Mouse (Mus musculus): ENCODE results near the gene Ooep.
"Not testable (repeated sequence)": the region's sequence is repeated elsewhere in the genome, so short reads cannot be mapped to it uniquely, and the experiment has no call there.

Gene Ooep

GRCm38 (mm10) chr9:78378113-78378785 lies at the start of gene Ooep:
Ooep (minus strand) TSS chr9:78378725.
- DNase-seq (ENCODE audit: low spot score): peak; percentile 64

DNA sequence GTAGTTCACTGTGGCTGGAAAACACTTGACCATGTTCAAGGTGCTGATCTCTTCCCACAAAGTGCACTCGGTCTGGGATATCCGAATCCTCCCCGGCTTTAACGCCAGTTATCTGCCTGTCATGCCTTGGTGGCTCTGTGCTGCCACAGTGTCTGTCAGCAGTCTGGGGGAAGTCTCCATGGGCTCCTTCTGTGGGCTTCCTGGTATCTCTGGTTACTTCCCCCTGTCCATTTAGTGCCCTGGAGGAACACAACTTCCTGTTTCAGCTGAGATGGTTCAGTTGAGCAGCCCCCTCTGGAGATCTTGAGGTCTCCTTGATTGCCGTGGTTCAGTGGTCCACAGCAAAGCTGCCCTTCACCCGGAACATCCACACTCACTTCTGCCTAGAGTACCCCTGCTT lies 49.7 kb upstream of the Ooep start:
- no peak for DNase-seq (ENCODE audit: low spot score)

GRCm38 (mm10) chr9:78427362-78427781 lies 48.8 kb upstream of the Ooep start:
- no peak for DNase-seq (ENCODE audit: low spot score)

GRCm38 (mm10) chr9:78401596-78401995 lies 23.1 kb upstream of the Ooep start:
- DNase-seq (ENCODE audit: low spot score): no peak

GRCm38 (mm10) chr9:78400570-78400969 lies 22.0 kb upstream of the Ooep start:
- DNase-seq (ENCODE audit: low spot score): no peak

DNA sequence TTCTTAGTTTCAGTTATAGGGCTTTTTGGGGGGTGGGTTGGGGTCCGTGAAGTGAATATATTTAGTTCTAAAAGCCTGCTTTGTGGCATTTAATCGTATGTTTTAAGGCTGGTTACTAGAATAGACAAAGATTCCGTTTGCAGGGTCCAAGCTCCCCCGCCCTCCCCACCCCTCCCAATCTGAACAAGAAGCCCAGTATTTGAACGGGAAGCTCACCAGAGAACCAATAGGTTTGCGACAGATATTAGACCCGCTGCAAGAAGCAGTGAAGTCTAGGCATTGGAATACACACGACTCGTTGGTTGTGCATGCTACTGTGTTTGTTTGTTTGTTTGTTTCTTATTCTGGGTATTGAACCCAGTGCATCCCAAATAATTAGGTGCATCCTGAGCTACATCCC lies 18.0 kb upstream of the Ooep start:
- DNase-seq (ENCODE audit: low spot score): no peak

GRCm38 (mm10) chr9:78395630-78396351 lies 17.3 kb upstream of the Ooep start, which contains the start of gene Ddx43:
Ddx43 (plus strand) TSS chr9:78395777.
- DNase-seq (ENCODE audit: low spot score): no peak

DNA sequence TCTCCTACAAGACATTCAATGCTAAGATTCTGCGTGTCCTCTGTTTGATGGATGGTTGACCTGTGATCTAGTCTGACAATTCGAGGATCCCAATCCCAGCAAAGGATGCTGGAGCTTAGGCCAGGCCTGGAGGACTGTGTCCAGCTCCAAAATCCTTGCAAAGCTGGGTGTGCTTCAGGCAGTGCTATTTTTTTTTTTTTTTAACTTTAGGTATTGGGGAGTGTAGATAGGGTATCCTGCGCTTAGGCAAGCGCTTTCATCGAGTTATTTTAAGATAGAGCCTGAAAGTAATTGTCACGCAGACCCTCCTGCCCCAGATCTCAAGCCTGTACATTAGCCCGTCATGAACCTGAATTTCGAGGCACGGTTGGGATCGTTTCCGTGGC lies 16.7 kb upstream of the Ooep start:
- DNase-seq (ENCODE audit: low spot score): no peak

DNA sequence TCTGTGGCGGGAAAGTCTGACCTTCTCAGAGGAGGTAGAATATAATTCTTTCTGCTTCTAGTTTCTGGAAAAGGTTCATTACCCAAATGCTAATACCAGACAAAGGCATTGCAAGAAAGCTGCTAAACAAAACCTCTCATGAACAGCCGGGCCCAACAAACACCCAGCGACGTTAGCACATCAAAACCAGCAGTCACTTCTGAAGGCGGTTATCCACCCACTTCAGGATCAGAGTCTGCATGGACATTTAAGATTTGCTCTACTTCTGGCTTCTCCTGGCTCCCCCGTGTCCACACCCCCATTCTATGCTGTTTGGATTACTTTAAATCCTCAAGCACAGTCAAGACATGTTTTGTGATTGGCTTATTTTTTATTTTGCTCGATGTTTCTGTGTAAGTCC lies 16.1 kb upstream of the Ooep start:
- DNase-seq (ENCODE audit: low spot score): peak; percentile 10

DNA sequence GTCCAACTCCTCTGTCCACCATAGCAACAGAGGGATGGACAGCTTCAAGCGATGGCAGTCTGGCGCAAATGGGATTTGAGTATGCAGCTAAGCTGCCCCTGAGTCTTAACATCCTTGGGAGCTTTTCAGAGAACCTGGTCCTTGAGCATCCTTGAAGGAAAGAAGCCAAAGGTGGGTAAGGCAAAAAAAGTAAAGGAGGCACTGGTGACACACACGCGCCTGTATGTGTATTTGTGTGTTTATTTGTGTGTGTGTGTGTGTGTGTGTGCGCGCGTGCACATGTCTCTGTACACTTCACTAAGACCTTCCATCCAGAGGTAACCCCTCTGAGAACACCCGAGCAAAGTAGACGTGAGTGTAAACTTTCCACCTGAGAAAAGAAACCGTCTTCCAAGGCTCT lies 15.2 kb upstream of the Ooep start:
- DNase-seq (ENCODE audit: low spot score): no peak

DNA sequence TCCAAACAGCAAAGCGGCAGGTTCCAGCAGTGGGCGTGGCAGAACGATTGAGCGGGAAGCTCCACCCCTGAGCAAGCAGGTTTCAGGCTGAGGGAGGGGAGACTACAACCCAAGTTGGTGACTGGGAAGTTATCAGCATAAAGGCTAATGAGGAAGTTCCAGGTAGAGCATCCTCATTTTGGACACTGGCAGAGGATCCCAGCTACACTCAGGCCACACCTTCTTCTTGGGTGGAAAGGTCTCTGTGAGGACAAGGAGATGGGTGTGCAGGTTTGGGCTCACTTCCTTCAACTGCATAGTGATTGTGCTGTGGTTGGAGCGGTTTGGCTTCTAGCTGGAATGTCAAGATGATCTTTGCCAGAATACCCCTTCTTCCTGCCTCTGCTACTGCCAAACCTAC lies 11.5 kb upstream of the Ooep start:
- DNase-seq (ENCODE audit: low spot score): no peak

DNA sequence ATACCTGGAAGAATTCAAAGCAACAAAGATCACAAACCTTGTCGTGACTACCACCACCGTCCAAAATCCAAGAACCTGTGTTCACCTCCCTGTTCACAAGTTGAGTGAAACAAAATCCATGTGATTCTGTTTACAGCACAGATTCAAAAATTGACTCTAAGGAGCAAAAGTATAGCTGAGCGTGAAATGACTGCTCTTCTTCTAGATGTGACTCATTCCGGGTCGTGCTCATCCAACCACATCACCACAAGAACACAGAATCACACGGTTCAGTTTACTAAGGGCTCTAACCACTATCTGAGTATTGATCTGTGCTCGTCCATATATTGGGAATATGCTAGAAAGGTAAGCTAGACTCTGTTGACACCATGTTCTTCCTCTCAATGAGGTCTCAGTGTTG lies 8.4 kb upstream of the Ooep start:
- DNase-seq (ENCODE audit: low spot score): no peak

GRCm38 (mm10) chr9:78385893-78386292 lies 7.4 kb upstream of the Ooep start:
- peak; percentile 9 for DNase-seq (ENCODE audit: low spot score)

GRCm38 (mm10) chr9:78377546-78377945 lies 979 bp downstream of the Ooep start:
- DNase-seq (ENCODE audit: low spot score): no peak

DNA sequence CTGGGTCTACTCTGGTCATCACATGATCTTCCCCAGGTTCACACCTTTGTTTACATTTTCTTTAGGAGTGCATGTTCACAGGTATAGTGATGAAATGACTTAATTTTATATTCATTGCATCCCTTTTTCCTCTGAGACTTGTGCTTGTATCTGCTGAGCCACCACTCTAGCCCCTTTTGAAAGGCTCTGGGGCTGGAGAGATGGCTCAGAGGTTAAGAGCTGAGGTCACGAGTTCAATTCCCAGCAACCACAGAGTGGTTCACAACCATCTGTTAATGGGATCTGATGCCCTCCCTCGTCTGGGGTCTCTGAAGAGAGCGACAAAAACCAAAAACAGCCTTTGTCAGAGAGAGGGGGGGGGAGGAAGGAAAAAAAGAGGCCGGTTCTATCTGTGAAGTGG lies 3.0 kb downstream of the Ooep start:
- no peak for DNase-seq (ENCODE audit: low spot score)

GRCm38 (mm10) chr9:78374885-78375389 lies 3.6 kb downstream of the Ooep start:
- DNase-seq (ENCODE audit: low spot score): no peak

DNA sequence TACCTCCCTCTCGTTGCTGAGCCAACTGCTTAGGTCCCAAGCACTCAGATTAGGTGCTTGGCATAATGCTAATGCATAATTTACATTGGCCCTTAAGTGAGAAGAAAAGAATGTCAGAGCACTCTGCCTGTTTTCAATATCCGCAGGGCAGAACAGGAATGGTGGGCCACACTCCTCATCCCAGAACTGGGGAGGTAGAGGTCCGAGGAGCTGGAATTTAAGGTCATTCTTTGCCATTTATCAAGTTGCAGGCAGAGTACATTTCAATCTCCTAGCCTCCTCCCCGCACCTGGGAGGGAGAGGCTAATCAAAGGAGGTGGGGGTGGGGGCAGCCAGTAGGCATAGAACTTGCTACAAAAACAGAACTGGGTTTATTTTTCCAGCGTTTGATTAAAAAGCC lies 4.1 kb downstream of the Ooep start:
- no peak for DNase-seq (ENCODE audit: low spot score)

DNA sequence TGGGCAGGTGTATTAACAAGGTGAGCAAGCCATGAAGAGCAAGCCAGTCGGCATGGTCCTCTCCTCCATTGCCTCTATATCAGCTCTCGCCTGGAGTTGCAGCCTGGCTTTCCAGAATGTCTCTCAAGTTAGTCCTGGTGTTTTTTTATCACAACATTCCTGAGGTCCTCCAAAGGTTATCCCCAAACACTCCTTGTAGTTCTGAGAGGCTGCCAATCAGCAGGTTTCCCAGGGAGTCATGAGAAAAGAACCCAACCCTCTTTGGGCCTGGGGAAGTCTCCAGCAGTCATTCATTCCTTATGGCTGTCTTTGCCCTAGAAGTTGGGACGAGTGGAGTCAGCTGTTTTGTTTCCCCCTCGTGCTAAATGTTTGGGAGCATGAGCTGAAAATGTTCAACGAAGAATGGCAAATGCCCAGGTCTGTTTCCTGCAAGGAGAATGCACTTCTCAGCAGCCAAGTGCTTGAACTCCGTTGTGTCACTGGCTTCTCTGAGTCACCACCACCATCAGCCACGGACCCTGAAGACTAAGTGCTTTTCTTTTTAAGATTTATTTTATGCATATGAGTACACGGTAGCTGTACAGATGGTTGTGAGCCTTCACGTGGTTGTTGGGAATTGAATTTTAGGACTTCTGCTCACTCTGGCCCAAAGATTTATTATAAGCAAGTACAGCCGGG lies 5.6 kb downstream of the Ooep start:
- no peak for DNase-seq (ENCODE audit: low spot score)

DNA sequence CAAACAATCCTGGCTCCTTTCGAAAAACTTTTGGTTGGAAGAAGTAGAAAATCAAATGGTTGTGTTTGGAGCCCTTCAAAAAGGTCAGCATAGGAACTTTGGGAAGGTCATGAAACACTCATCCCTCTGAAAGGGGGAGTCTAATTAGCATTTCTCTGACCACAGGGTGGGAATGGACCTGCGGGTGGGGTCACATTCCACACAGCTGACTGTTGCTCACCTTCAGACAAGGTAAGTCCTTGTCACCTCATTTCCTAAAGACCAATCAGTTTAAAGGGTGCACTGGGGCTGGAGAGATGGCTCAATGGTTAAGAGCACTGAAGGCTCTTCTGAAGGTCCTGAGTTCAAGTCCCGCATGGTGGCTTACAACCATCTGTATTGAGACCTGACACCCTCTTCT lies 7.1 kb downstream of the Ooep start:
- DNase-seq (ENCODE audit: low spot score): no peak

GRCm38 (mm10) chr9:78369786-78370185 lies 8.7 kb downstream of the Ooep start:
- no peak for DNase-seq (ENCODE audit: low spot score)

DNA sequence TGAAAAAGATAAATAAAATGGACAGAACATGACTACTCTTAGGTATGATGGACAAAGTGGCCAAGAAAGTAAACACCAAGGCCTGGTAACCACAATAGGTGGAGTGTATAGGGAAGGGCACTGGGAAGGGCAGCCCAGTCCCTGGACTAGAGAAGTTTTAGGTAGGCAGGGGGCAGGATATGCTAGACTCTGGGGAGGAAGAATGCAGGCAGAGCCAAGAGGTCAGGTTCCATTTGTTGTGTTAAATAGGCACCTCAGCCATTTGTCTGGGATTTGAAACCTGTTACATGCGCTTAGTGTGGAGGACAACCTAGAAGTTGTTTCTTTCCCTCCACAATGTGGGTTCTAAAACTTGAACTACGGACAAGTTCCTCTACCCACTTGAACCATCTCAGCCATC lies 9.2 kb downstream of the Ooep start:
- DNase-seq (ENCODE audit: low spot score): no peak

- DNase-seq (ENCODE audit: low spot score): no peak
Observed at GRCm38 (mm10) chr9:78368671-78369293, 9.7 kb downstream of the Ooep start.

DNA sequence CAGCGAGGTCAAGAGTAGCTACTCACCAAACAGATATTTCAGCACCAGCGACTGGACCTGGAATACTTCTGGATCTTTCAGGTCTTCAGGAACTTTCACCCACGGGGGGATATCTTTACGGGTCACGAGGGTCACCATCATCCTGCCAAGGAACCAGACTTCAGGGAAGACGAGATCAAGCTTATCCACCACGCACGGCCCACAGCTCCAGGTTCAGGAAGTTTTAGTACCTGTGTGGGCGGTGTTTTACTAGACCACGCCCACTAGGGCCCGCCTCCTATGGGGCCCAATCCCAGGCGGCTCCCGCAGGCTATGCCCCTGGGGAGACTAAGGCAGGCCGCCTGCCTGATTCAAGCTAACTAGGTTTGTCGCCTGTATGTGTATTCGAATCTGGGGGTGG lies 10.6 kb downstream of the Ooep start, which contains the start of gene Dppa5a:
Gene Dppa5a (minus strand): TSS at position 219 of the 400 bp plus-strand sequence.
- not testable (repeated sequence) for DNase-seq (ENCODE audit: low spot score)

Data from MN1 (cell line).